Mouse (Mus musculus): ENCODE measurements around the gene Dpysl5.

DNA sequence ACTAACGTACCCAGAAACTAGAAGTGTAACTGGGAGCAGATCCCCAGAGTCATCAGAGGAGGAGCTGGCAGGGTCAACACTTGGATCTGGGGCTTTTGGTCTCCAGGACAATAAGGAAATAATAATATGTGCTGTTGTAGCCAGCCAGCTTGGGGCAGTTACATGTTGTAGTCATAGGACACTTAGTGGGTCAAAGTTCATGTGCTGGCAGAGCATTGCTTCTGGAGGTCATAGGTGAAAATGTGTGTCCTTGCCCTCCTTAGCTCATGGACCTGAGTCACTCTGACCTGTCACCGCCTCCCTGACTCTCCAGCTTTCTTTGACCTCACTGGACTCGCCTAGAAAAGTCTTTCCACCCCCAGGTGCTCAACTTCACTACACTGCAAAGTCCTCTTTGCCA, 122.1 kb downstream of the Dpysl5 start:
- TF ChIP-seq POLR2A (IDR thresholded peaks at IDR 0.05; ENCODE audit: control insufficient read depth, extremely low read depth, insufficient read depth, low read length, poor library complexity) (no peak), CTCF (IDR thresholded peaks at IDR 0.05; ENCODE audit: borderline replicate concordance, control insufficient read depth, extremely low read depth, insufficient read depth, low read length, poor library complexity) (no peak)
